ENCODE assay signal across 21 mouse cellular contexts in genomic region chr4:43257040-43257439, GRCm38 (mm10). TPM values are rescaled to one million over a fixed set of nuclear protein-coding genes. Genes with fewer than 3 reads are reported as not detected.
DNase-seq lines count a peak whose midpoint lies in the region; ATAC-seq and TF ChIP-seq lines count a peak whose summit lies in the region.
"Had no signal": no experiment of that assay in that cellular context is flagged by ENCODE, and none has a peak within 500 bp of the region (broad histone marks: within the 10 kb centered on the region; RNA-seq: fewer than 3 reads in every experiment).

No protein-coding gene starts in this region.

- in situ Hi-C loops in Patski (cut with MboI; ENCODE audit: low pct_unique_long_range_greater_than_20kb) = no loop called here

- POLR2A ChIA-PET in Patski (lab: Charles Lee) = no interaction called here

- peak; percentile 27 for DNase-seq in retina, embryonic 14.5 days (ENCODE audit: low spot score)
- DNase-seq in retina, postnatal 1 day = no peak
- DNase-seq in ES-CJ7 (ENCODE audit: low read depth, low spot score) (peak; percentile 45), Patski (ENCODE audit: low read depth, low spot score) (no peak)
- no peak for DNase-seq in right cerebral cortex, adult 18-20 months
- DNase-seq in T-cell, adult 2 months (ENCODE audit: low spot score) = no peak
- DNase-seq: adrenal gland, postnatal 10 days; adrenal gland, postnatal 36 days; B cell, adult 2 months; cerebellum, adult 18-20 months; cerebellum, adult 9-11 months; cerebellum, postnatal 25 days; gastrocnemius, postnatal 25 days; heart, adult 18-20 months; kidney, adult 11 months had no signal

- no peak for ATAC-seq in Patski
- ATAC-seq: forebrain, embryonic 15.5 days; intestine, embryonic 15.5 days had no signal

- CTCF ChIA-PET in Patski (lab: Charles Lee) = interaction anchor here (1.2 kb wide), 1 partner anchor 210 kb away, joined by 3 read pairs; no protein-coding TSS in a partner anchor

- peak; percentile 42 for TF ChIP-seq CTCF in Patski (IDR thresholded peaks at IDR 0.05)

- no peaks in the 10 kb centered on the region for H3K27me3 ChIP-seq in Patski
- H3K27me3 ChIP-seq: embryonic facial prominence, embryonic 12.5 days; embryonic facial prominence, embryonic 15.5 days; forebrain, embryonic 15.5 days; hindbrain, embryonic 12.5 days; hindbrain, embryonic 15.5 days; intestine, embryonic 15.5 days had no signal

RNA-seq across cellular contexts. Expression of gene Atp8b5, which starts 9.9 kb away (rescaled TPM):
- polyA plus RNA-seq in Patski (2021) = 0.59 TPM

Comparison
In these comparisons a context has a peak if more than half of its experiments do, and no peak if none do; other contexts are left out.
1. DNase-seq: peak in retina, embryonic 14.5 days (single experiment) and ES-CJ7 (single experiment); none in retina, postnatal 1 day (single experiment), Patski (single experiment), right cerebral cortex, adult 18-20 months (single experiment) and T-cell, adult 2 months (single experiment).